Mouse (Mus musculus): ENCODE measurements around the gene Timm10. TPM values are rescaled to one million over a fixed set of nuclear protein-coding genes. Genes with fewer than 3 reads are reported as not detected.

Gene Timm10
- polyA plus RNA-seq, 1 experiment from 2014 or later: 33.3 TPM

Other genes starting within 250 kb of the Timm10 start
- gene Ctnnd1, start 176.2 kb upstream of the Timm10 start, polyA plus RNA-seq (2015; fragmentation: Nextera tagmentation; extraction: Ambion mirVana): 12.4 and 13.1 TPM in 2 replicates
- 0.05 TPM in 2 replicates for gene Btbd18, start 167.9 kb upstream of the Timm10 start, polyA plus RNA-seq (2015; fragmentation: Nextera tagmentation; extraction: Ambion mirVana)
- gene Selenoh, start 156.2 kb upstream of the Timm10 start, polyA plus RNA-seq (2015; fragmentation: Nextera tagmentation; extraction: Ambion mirVana): 71.6 and 86.7 TPM in 2 replicates
- not detected in 2 replicates for gene Gm28635, start 149.0 kb upstream of the Timm10 start, polyA plus RNA-seq (2015; fragmentation: Nextera tagmentation; extraction: Ambion mirVana)
- 18.7 and 21.1 TPM in 2 replicates for gene Med19, start 148.6 kb upstream of the Timm10 start, polyA plus RNA-seq (2015; fragmentation: Nextera tagmentation; extraction: Ambion mirVana)
- gene Tmx2, start 147.9 kb upstream of the Timm10 start, polyA plus RNA-seq (2015; fragmentation: Nextera tagmentation; extraction: Ambion mirVana): 71.2 and 71.8 TPM in 2 replicates
- 17.3 and 18.4 TPM in 2 replicates for gene Zdhhc5, start 111.8 kb upstream of the Timm10 start, polyA plus RNA-seq (2015; fragmentation: Nextera tagmentation; extraction: Ambion mirVana)
- gene Clp1, start 99.6 kb upstream of the Timm10 start, polyA plus RNA-seq (2015; fragmentation: Nextera tagmentation; extraction: Ambion mirVana): 53.9 and 59.7 TPM in 2 replicates
- gene Ypel4, start 92.9 kb upstream of the Timm10 start, polyA plus RNA-seq (2015; fragmentation: Nextera tagmentation; extraction: Ambion mirVana): 66.9 and 75.7 TPM in 2 replicates
- gene Gm19426, start 83.3 kb upstream of the Timm10 start, polyA plus RNA-seq (2015; fragmentation: Nextera tagmentation; extraction: Ambion mirVana): 1.4 and 1.5 TPM in 2 replicates
- 84.2 and 102 TPM in 2 replicates for gene Serping1, start 51.6 kb upstream of the Timm10 start, polyA plus RNA-seq (2015; fragmentation: Nextera tagmentation; extraction: Ambion mirVana)
- gene Ube2l6, start 28.2 kb upstream of the Timm10 start, polyA plus RNA-seq (2015; fragmentation: Nextera tagmentation; extraction: Ambion mirVana): 533 and 556 TPM in 2 replicates
- gene Smtnl1, start 4.3 kb upstream of the Timm10 start, polyA plus RNA-seq (2015; fragmentation: Nextera tagmentation; extraction: Ambion mirVana): 0.40 and 0.56 TPM in 2 replicates
- gene Slc43a1, start 11.9 kb downstream of the Timm10 start, polyA plus RNA-seq (2015; fragmentation: Nextera tagmentation; extraction: Ambion mirVana): 190 and 203 TPM in 2 replicates
- gene Rtn4rl2, start 59.7 kb downstream of the Timm10 start, polyA plus RNA-seq (2015; fragmentation: Nextera tagmentation; extraction: Ambion mirVana): 0.09 TPM in 2 replicates
- gene Slc43a3, start 109.6 kb downstream of the Timm10 start, polyA plus RNA-seq (2015; fragmentation: Nextera tagmentation; extraction: Ambion mirVana): 113 and 114 TPM in 2 replicates
- gene Prg2, start 153.5 kb downstream of the Timm10 start, polyA plus RNA-seq (2015; fragmentation: Nextera tagmentation; extraction: Ambion mirVana): 26.7 and 68.4 TPM in 2 replicates
- gene Prg3, start 161.2 kb downstream of the Timm10 start, polyA plus RNA-seq (2015; fragmentation: Nextera tagmentation; extraction: Ambion mirVana): 1.8 and 6.4 TPM in 2 replicates
- gene Ssrp1, start 210.2 kb downstream of the Timm10 start, polyA plus RNA-seq (2015; fragmentation: Nextera tagmentation; extraction: Ambion mirVana): 145 and 148 TPM in 2 replicates
- 0.25 and 0.30 TPM in 2 replicates for gene P2rx3, start 210.5 kb downstream of the Timm10 start, polyA plus RNA-seq (2015; fragmentation: Nextera tagmentation; extraction: Ambion mirVana)
- gene Tnks1bp1, start 221.0 kb downstream of the Timm10 start, polyA plus RNA-seq (2015; fragmentation: Nextera tagmentation; extraction: Ambion mirVana): 4.8 and 5.1 TPM in 2 replicates

All from liver, embryonic 15.5 days (tissue).